Mouse (Mus musculus) lung, embryonic 14.5 days (tissue): Measurements from ENCODE around the gene Aldh9a1. TPM values are rescaled to one million over a fixed set of nuclear protein-coding genes. Genes with fewer than 3 reads are reported as not detected.
A peak's percentile ranks its signal among the peaks of the same experiment; 100 is the strongest.

ENCODE experiments used
- ATAC-seq: fragments of 200-750 bp; cut with Nextera tagmentation; 2 replicates; pipeline ENCODE4 v1.8.0; 2017; ENCODE audit warnings: mild to moderate bottlenecking, moderate TSS enrichment, moderate library complexity; ENCODE audit not compliant: insufficient read depth
- DNase-seq: peaks from one replicate; pipeline ENCODE4 v3.0.0-alpha.2; 2015
- H3K27ac ChIP-seq: fragments of 300-500 bp; sonication (generic); 2 replicates; pipeline ENCODE4 v1.5.1; 2014; ENCODE audit warnings: low read depth, mild to moderate bottlenecking, moderate library complexity
- H3K27me3 ChIP-seq: fragments of 300-500 bp; sonication (generic); 2 replicates; pipeline ENCODE4 v1.6.1; 2014; ENCODE audit warnings: low read length, control low read depth; ENCODE audit not compliant: insufficient read depth
- H3K36me3 ChIP-seq: fragments of 300-500 bp; sonication (generic); 2 replicates; pipeline ENCODE4 v1.6.1; 2014; ENCODE audit warnings: control low read depth; ENCODE audit not compliant: insufficient read depth
- H3K4me1 ChIP-seq: fragments of 300-500 bp; sonication (generic); 2 replicates; pipeline ENCODE4 v1.6.1; 2014; ENCODE audit warnings: antibody characterized with exemption, control low read depth; ENCODE audit not compliant: insufficient read depth
- H3K4me2 ChIP-seq: fragments of 300-500 bp; sonication (generic); 2 replicates; pipeline ENCODE4 v1.6.1; 2014; ENCODE audit warnings: mild to moderate bottlenecking
- H3K4me3 ChIP-seq: fragments of 300-500 bp; sonication (generic); 2 replicates; pipeline ENCODE4 v1.5.1; 2014; ENCODE audit warnings: low read depth, low read length
- H3K9ac ChIP-seq: fragments of 300-500 bp; sonication (generic); 2 replicates; pipeline ENCODE4 v1.6.1; 2014
- H3K9me3 ChIP-seq: fragments of 300-500 bp; sonication (generic); 2 replicates; pipeline ENCODE4 v1.6.1; 2016; ENCODE audit warnings: low read depth, low read length, control low read depth
- CTCF ChIP-seq: IDR thresholded peaks from 2 replicates; pipeline ENCODE4 v1.5.1; 2016; ENCODE audit warnings: antibody characterized with exemption, low read depth
- WGBS: fragments of 180-500 bp; shearing (Covaris S2); extraction: QIAGEN DNeasy Blood & Tissue Kit; methylation state at CpG from one replicate; pipeline ENCODE4 v1.1.7; 2014; 5-methylcytosine and 5-hydroxymethylcytosine counted together
- polyA plus RNA-seq: library from polyadenylated mRNA; unstranded; fragments of >200 nt; fragmentation: Nextera tagmentation; extraction: Ambion mirVana; gene quantifications from 2 replicates; pipeline ENCODE4 v1.2.1, GENCODE M21; 2014

Gene Aldh9a1
- polyA plus RNA-seq, 1 experiment from 2014 or later: 46.2 TPM

GRCm38 (mm10) chr1:167383178-167383577 is 33.4 kb downstream of the Aldh9a1 start:
- WGBS: 84% methylated on average over 5 of the region's 5 CpGs
- Histone ChIP-seq H3K27me3 (no peaks in the 10 kb centered on the region), H3K4me2 (no peak overlapping the region), H3K4me3 (no peak overlapping the region), H3K36me3 (no peaks in the 10 kb centered on the region), H3K9ac (no peak overlapping the region), H3K4me1 (no peaks in the 10 kb centered on the region), H3K9me3 (no peaks in the 10 kb centered on the region), H3K27ac (no peak overlapping the region)
- ATAC-seq: no peak
- no peak for DNase-seq
- TF ChIP-seq CTCF: no peak

- Histone ChIP-seq H3K27me3 (no peaks in the 10 kb centered on the region), H3K4me1 (no peaks in the 10 kb centered on the region), H3K9me3 (no peaks in the 10 kb centered on the region), H3K27ac (no peak overlapping the region; the same call in 1 of the 2 replicates), H3K4me2 (no peak overlapping the region), H3K4me3 (no peak overlapping the region), H3K9ac (no peak overlapping the region), H3K36me3 (no peaks in the 10 kb centered on the region)
- 55% methylated on average over 3 of the region's 3 CpGs for WGBS
- ATAC-seq (peak; percentile 41; the same call in 1 of the 2 replicates), DNase-seq (no peak)
- no peak for TF ChIP-seq CTCF
These were observed 34.4 kb downstream of the Aldh9a1 start for GRCm38 (mm10) chr1:167384156-167384555.

DNA sequence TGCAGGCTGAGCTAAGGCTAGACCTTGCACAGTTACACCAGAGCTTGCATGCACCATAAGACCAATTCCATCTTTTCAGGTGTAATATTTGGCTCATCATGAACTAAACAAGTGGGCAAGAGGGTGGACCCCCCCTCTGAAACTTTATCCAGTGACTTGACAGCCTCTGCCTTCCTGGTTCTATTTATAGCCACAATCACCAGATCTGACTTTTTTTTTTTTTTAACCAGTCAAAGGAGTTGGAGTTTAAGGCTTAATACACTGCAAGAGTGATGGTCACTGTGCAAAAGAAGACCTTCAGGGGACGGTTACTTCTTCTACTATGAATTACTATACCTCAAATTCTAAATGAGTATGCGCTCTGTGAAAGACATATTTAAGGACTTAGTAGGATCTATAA is 35.4 kb downstream of the Aldh9a1 start:
- no peaks in the 10 kb centered on the region for H3K36me3 ChIP-seq
- DNase-seq: no peak

DNA sequence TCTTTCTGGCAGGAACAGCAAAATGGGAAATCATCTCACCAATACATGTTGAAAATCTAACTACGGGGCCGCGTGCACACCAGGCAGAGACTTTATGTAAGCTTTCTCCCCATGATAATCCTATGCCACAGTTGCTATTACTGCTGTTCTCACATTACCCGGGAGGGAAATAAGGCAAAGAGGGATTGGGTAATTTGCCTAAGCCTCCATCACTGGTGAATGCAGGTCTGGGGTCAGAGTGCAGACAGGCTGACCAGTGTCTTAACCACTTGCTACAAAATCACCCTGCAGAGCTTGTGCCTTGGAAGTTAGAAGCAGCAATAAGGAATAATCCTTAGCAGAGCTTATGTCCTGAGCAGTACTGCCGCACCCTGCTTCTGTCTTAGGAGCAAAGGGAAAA is 35.8 kb downstream of the Aldh9a1 start:
- Histone ChIP-seq H3K4me2 (no peak overlapping the region), H3K27ac (no peak overlapping the region), H3K4me1 (no peaks in the 10 kb centered on the region), H3K36me3 (no peaks in the 10 kb centered on the region), H3K9me3 (no peaks in the 10 kb centered on the region), H3K4me3 (no peak overlapping the region), H3K9ac (no peak overlapping the region), H3K27me3 (no peaks in the 10 kb centered on the region)
- no peak for ATAC-seq
- WGBS: 76% methylated on average over 5 of the region's 5 CpGs
- no peak for TF ChIP-seq CTCF
- no peak for DNase-seq

More for the DNA sequence above, 35.4 kb downstream of the Aldh9a1 start:
- no peak overlapping the region for H3K27ac ChIP-seq
- WGBS: 93% methylated on average over 2 of the region's 2 CpGs
- no peak for ATAC-seq
- no peak for TF ChIP-seq CTCF
- no peaks in the 10 kb centered on the region for H3K27me3 ChIP-seq
- no peak overlapping the region for H3K4me3 ChIP-seq
- no peaks in the 10 kb centered on the region for H3K9me3 ChIP-seq
- H3K4me2 ChIP-seq: no peak overlapping the region
- no peak overlapping the region for H3K9ac ChIP-seq
- H3K4me1 ChIP-seq: no peaks in the 10 kb centered on the region

- no peaks in the 10 kb centered on the region for H3K27me3 ChIP-seq
- no peaks in the 10 kb centered on the region for H3K4me1 ChIP-seq
- H3K4me2 ChIP-seq: no peak overlapping the region
- ATAC-seq (no peak), DNase-seq (no peak)
- no peak overlapping the region for H3K27ac ChIP-seq
- no peaks in the 10 kb centered on the region for H3K36me3 ChIP-seq
- no peaks in the 10 kb centered on the region for H3K9me3 ChIP-seq
- TF ChIP-seq CTCF: no peak
- no peak overlapping the region for H3K9ac ChIP-seq
- H3K4me3 ChIP-seq: no peak overlapping the region
- 34% methylated on average over 2 of the region's 2 CpGs for WGBS
These were observed 36.7 kb downstream of the Aldh9a1 start for GRCm38 (mm10) chr1:167386466-167386865.

DNA sequence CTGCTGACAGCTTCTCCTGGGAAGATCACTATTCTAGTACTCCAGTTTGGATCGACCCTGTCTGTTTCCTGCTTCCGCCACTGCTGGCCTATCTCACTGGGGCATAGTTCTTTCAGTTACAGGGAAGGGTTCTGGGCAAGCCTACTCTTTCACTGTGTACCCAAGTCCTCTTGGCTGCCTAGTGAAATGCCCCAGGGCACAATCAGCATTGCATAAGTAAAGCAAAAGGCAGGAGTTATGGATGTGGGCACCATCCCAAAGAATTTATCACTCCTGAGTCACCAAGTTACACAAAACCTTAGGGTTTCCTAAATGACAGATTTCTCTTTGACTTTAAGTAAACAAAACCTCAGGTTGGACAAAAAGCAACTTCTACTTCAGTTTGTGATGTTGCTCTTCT is 37.5 kb downstream of the Aldh9a1 start:
- DNase-seq (no peak), ATAC-seq (no peak)
- Histone ChIP-seq H3K9ac (no peak overlapping the region), H3K27me3 (no peaks in the 10 kb centered on the region), H3K4me1 (no peaks in the 10 kb centered on the region), H3K9me3 (no peaks in the 10 kb centered on the region), H3K4me2 (no peak overlapping the region), H3K36me3 (no peaks in the 10 kb centered on the region), H3K4me3 (no peak overlapping the region), H3K27ac (no peak overlapping the region)
- no peak for TF ChIP-seq CTCF
- 77% methylated on average over 2 of the region's 2 CpGs for WGBS

GRCm38 (mm10) chr1:167387796-167388195 is 38.0 kb downstream of the Aldh9a1 start:
- no peak overlapping the region for H3K4me2 ChIP-seq
- no peak overlapping the region for H3K9ac ChIP-seq
- no peak overlapping the region for H3K4me3 ChIP-seq
- WGBS: 76% methylated on average over 3 of the region's 3 CpGs
- no peaks in the 10 kb centered on the region for H3K4me1 ChIP-seq
- no peaks in the 10 kb centered on the region for H3K36me3 ChIP-seq
- H3K9me3 ChIP-seq: no peaks in the 10 kb centered on the region
- H3K27ac ChIP-seq: no peak overlapping the region
- H3K27me3 ChIP-seq: no peaks in the 10 kb centered on the region
- no peak for TF ChIP-seq CTCF
- DNase-seq (no peak), ATAC-seq (no peak)

GRCm38 (mm10) chr1:167388571-167388970 is 38.8 kb downstream of the Aldh9a1 start:
- Histone ChIP-seq H3K9me3 (no peaks in the 10 kb centered on the region), H3K36me3 (no peaks in the 10 kb centered on the region), H3K4me2 (no peak overlapping the region), H3K4me3 (no peak overlapping the region), H3K9ac (no peak overlapping the region), H3K27ac (no peak overlapping the region), H3K4me1 (no peaks in the 10 kb centered on the region), H3K27me3 (no peaks in the 10 kb centered on the region)
- no peak for TF ChIP-seq CTCF
- 70% methylated on average over 6 of the region's 6 CpGs for WGBS
- no peak for DNase-seq
- no peak for ATAC-seq
